Mouse (Mus musculus): ENCODE data around the gene Fmo6. TPM values are rescaled to one million over a fixed set of nuclear protein-coding genes. Genes with fewer than 3 reads are reported as not detected.

Gene Fmo6
- not detected for total RNA-seq (2022)

- DNase-seq (ENCODE audit: low spot score in 2 of 2), result no peak
Measured at GRCm38 (mm10) chr1:162937415-162937814, at the start of gene Fmo6. Gene Fmo6 (minus strand): TSS chr1:162937515.

DNA sequence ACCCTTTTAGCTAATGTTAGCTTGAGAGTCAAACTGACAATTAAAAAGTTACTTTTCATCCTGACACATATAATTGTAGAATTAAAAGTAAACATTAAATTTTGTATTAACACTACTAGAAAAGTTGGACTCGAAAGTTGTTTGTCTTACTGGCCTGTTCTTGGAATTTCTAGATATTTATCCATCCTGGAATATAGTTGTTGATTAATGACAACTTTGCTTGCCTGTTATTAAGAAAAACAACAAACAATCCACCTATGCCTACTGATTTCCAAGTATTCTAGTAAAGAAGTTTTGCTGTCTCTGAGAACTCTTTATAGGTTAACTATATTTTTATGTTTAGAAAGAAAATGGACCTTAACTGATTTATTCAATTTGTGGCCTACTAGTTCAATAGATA is 49.5 kb upstream of the Fmo6 start:
- DNase-seq (ENCODE audit: low spot score in 2 of 2), result no peak

DNA sequence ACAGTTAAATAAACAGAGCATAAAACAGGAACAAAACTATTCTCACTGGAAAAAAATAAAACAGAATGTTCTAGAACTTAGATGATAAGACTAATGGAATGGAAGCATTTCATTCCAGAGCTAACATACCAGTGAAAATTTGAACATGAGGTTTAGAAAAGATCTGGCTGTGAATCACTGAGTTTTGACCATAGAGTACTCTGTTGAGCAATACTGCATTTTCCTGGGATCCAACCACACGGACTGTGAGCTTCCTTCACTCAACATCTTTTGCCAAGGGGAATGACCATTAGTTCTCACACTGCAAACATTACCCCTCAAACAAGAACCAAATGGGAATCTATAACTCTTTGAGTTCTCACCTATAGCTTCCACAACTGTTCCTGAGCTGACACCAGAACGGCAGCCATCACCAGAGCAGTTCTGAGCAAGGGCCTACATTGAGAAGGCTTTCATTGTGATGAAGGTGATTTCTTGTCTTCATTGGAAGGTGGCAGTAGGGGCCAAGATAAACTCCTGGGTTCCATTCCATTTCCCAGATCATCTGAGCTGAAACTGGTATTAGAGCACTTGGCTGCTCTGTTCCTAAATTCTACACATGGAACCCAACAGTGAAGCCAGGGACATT is 48.9 kb upstream of the Fmo6 start:
- no peak for DNase-seq (ENCODE audit: low spot score in 2 of 2)

- DNase-seq (ENCODE audit: low spot score in 2 of 2), result no peak
Measured at GRCm38 (mm10) chr1:162984428-162984827, 47.1 kb upstream of the Fmo6 start, which contains the start of gene Fmo3. Gene Fmo3 (minus strand): TSS chr1:162984528.

DNA sequence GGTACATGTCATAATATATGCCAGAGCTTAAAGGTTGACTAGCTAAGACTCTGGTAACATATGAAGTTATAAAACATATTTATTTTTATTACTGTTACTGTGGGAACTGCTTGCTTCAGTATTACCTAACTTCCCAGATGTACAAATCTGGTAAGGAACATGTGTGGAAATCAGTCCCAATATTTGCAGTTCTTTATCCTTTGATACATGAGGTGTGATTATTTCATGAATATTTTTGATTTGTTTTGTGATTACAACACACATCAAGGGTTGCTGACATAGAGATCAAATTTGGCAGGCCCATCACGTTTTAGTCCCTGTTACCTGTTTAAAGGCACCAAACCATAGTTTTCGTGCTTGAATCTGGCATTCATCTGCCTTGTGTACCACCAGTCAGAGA is 26.2 kb upstream of the Fmo6 start:
- no peak for DNase-seq (ENCODE audit: low spot score in 2 of 2)

- DNase-seq (ENCODE audit: low spot score in 2 of 2), result no peak
Measured at GRCm38 (mm10) chr1:162957422-162957821, 20.1 kb upstream of the Fmo6 start.

DNA sequence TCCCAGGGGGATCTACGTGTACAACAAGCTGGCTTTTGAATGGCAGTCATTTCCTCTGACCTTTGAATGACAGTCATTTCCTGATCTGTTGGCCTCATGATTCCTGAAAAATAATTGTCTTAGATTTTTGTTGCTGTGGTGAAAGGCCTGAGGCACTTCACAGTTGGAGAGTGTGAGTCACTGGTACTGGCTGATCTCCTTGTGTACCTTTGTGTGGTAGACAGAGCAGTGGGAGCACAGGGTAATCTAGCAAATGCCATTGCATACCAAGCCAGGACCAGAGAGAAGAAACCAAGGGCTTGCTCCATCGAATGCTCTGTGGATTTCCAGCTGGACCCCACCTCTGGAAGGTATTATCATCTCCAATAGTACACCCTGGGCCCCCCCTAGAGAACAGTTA is 15.8 kb upstream of the Fmo6 start:
- no peak for DNase-seq (ENCODE audit: low spot score in 2 of 2)

DNA sequence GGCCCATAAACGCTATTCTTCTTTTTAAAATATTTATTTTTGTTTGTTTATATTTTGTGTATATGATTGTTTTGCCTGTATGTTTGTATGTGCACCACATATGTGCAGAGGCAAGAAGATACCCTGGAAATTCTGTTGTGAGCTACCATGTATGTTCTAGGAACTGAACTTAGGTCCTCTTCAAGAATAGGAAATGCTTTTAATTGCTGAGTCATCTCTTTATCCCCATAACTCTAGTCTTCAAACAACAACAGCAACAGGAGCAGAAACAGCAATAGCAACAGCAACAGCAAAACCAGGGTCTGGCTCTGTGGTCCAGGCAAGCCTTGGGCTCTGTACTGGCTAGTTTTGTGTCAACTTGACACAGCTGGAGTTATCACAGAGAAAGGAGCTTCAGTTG is 12.4 kb upstream of the Fmo6 start:
- DNase-seq (ENCODE audit: low spot score in 2 of 2), result no peak

DNA sequence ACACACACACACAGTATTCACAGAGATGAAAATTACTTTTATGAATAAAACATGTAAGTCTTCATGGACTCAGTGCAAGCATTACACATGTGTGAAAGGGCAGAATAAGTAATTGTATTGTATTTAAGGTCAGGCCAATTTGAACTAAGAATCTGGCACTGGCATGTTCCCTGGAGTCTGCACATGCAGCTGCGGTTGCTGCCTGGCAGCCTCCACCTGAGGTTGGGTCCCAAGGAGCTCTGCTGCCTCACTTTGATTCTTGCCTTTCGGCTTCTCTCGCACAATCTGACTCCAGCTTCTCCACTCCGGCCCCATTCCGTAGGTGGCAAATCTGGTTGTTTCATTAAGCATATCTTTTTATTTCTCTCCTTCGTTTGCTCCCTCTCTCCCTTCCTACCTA is 10.6 kb upstream of the Fmo6 start:
- no peak for DNase-seq (ENCODE audit: low spot score in 2 of 2)

DNA sequence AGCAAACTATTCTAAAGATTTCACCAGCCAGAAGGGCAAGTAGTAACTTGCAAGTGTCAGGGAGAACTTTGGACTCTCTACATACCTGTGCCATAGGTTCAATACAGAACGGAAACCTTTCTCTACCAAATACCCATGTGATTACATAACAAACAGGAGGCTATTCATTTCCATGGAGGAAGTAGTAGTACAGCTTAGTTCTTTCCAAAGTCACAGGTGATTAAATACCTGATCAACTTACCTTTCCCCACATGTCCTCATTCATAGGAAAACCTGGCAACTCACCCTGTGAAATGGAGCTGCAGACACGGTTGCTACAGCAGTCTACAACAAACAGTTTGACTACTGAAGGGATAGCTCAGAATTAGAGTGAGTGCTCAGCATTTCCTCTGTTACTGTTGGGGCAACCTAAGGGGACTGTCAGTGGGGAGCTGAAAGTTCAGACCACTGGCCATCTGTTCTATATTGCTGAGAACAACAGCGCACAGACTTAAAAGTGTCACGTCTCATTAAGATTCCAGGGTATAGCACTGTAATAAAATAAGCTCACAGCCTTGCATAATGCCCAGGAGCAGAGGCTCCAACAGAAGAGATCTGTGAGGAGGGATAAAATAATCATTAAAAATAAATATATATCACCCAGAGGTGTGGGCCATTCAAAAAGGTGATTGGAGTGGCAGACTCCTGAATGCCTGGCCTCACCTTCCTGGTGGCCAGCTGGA is 9.7 kb upstream of the Fmo6 start:
- DNase-seq (ENCODE audit: low spot score in 2 of 2), result no peak

DNA sequence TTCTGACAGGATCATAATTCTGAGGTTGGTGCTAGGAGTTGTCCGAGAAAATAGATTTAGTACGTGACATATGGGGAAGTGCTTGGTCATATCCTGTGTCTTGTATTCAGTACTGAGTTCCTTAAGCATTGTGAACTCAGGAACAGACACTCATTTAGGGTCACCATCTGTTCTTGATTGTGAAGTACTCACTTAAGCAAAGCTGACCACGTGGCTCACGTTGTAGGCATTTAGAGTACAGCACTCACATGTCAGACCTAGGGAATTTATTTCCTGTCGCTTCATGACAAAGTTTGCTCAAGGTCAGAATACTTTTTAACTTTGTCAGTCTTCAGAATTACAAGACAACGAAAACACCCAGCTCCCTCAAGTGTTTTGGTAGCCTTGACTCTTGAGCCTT is 6.4 kb upstream of the Fmo6 start:
- DNase-seq (ENCODE audit: low spot score in 2 of 2), result no peak

DNA sequence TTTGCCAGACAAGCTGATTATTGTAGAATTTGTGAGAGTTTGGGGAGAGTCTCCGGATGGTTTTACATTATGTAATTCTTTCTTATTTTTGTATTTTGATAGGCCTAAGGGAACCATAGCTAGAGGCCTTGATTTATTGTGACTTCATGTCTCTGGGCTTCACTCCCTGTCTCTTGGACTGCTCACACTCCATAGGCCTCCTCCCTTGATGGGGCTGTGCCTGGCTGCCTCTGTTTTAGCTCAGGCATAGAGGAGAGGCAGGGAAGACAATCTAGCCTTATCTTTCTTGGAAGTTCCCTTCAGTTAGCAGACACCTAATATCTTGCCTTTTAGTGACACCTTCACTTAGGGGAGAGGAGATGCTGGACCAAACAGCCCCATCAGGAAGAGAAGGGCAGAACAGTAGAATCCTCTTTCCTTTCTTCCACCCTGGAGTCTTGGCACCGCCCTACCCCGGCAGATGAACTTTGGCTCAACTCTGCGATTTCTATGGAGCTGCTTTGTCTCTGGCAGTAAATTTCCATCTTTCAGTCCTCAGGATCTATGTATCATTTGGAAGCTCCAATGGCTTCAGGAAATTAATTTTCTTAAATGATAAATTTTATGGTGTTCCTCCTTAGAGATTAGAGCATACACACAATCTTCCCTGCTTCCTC is 1.5 kb upstream of the Fmo6 start:
- DNase-seq (ENCODE audit: low spot score in 2 of 2), result no peak

- no peak for DNase-seq (ENCODE audit: low spot score in 2 of 2)
Measured at GRCm38 (mm10) chr1:162937970-162938695, 818 bp upstream of the Fmo6 start.

DNA sequence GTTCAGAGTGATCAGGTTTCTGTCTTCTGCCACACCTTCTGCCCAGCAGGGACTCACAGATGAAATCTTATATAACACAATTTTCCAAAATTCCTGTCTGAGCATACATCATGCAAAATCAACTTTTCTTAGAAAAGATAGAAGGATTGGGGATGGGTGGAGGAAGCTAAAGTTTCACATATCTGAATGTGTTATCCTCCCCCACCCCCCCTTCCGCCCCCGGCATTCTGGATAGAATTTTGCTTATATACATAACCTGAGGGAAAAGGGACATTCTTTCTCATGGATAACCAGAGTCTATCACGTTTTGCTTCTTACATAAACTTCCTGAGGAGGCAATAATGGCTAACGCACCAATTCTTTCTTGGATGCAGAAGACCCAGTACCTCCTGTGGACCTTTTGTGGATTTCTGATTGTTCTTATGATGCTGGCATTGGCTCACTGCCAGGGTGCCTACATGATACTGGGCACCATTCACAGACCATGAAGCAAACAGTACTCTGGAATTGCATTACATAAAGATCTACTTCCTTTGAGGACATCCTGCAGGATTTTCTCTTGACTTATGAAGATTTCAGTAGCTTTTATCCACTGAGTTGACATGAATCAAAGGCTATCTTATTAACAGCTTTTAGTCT is 2.8 kb downstream of the Fmo6 start:
- DNase-seq (ENCODE audit: low spot score in 2 of 2), result no peak

DNA sequence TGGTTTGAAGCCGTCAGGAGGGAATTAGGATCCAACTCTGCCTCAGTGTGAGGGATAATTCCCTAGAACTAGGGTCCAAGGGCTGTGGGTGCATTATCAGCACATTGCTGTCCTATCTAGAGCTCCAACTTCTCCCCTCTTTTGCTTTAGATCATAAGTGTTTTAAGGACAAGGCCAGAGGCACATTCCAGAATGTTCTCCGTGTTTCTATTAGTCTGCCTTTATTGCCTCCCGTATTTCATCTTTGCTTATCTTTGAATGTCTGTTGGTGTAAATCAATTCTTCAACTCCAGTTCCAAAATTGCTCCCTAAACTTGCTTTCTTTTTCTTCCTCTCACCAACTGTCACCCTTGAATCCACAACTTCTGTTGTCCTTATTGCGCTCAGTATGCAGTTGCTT is 4.9 kb downstream of the Fmo6 start:
- DNase-seq (ENCODE audit: low spot score in 2 of 2), result no peak

- DNase-seq (ENCODE audit: low spot score in 2 of 2), result no peak
Measured at GRCm38 (mm10) chr1:162931880-162932279, 5.4 kb downstream of the Fmo6 start.

GRCm38 (mm10) chr1:162931310-162931875 is 5.9 kb downstream of the Fmo6 start:
- DNase-seq (ENCODE audit: low spot score in 2 of 2), result no peak

GRCm38 (mm10) chr1:162930631-162931030 is 6.7 kb downstream of the Fmo6 start:
- DNase-seq (ENCODE audit: low spot score in 2 of 2), result no peak

DNA sequence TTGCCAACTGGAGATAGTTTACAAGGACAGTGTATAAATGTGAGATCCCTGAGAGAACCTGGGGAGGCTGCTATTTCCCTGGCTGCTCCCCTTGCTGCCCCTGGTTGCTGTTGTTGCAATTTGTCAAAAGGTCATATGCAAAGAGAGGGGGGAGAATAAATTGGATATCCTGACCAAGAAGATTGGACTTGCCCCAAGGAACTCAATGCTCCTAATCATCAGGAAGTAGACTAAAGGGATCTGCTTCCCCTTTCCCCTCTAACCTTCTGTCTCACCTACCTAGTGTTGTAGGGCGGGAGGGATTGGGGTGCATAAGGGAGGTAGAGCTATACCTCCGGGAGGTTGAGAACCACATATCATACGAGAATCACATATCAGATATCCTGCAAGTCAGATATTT is 8.2 kb downstream of the Fmo6 start:
- DNase-seq (ENCODE audit: low spot score in 2 of 2), result no peak

DNA sequence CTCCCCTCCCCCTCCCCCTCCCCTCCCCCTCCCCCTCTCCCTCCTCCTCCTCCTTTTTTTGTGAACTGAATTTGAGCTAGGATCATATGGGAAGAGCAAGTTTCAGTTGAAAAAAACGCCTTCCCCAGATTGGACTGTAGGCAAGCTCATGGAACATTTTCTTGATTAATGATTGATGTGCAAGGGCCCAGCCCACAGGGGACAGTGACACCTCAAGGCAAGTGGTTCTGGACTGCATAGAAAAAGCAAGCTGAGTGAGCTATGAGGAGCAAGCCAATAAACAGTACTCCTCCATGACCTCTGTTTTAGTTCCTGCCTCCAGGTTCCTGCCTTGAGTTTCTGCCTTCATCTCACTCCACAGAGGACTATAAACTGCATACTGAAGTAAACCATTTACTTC is 12.2 kb downstream of the Fmo6 start:
- DNase-seq (ENCODE audit: low spot score in 2 of 2), result no peak

DNA sequence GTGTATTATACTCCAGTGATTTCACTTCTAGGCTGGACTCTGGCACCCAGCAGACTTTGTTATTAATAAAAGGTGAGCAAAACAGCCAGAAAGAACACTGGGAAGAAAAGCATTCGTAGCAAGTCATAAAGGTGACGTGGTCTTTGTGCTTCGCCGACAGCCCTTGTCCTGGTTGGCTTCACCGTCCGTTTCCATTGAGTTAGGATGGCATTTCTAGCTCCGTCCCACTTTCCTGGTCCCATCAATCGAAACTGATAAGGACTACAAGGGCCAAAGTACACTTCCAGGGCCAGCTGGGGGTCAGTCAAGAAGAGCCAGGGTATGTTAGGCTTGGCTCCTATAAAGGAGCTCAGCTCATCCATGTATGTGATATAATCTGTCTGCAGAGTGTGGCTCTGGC is 20.7 kb downstream of the Fmo6 start:
- DNase-seq (ENCODE audit: low spot score in 2 of 2), result no peak
